Mouse (Mus musculus) lung, postnatal 0 days (tissue): ENCODE results near the gene Anapc11.

Source experiments
- CTCF ChIP-seq: IDR thresholded peaks from 2 replicates; pipeline ENCODE4 v1.5.1; 2016; ENCODE audit warnings: antibody characterized with exemption, mild to moderate bottlenecking
- EP300 ChIP-seq: IDR thresholded peaks from 2 replicates; pipeline ENCODE4 v1.6.1; 2016; ENCODE audit warnings: antibody characterized with exemption, mild to moderate bottlenecking, control low read depth

DNA sequence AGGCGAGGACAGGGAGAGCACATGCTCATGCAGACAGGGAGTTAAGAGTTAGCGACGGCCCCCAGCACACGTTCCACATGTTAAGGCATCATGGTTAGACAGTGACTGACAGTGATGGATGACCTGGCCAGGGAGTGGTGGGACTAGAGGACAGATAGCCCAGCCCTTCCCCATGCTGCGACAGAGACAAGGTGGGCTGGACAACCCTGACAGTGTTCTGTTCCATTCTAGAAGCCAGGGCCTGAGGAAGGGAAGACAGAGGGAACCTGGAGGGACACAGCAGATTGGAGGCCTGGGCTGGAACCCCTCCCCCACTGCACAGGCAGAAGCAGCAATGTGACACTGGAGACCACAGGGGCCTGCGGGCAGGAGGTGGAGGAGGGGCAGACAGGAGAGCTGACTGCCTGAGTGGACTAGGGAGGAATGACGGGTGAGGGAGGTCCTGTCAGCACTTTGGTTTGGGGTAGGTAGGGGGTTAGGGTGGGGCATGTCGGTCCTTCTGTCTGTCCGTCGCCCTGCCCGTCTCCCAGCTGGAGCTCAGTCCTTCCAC, 19.5 kb upstream of the Anapc11 start:
- TF ChIP-seq EP300 (no peak), CTCF (no peak)
